Mouse (Mus musculus): ENCODE measurements at regions not wholly inside any gene's neighbourhood (a gene's known extent, or its start where the extent isn't known, plus 50 kb on each side); places are given as distances from the start of the nearest gene placed in this dataset.

- ATAC-seq = no peak
Observed at GRCm38 (mm10) chr6:51016441-51017070, 362.3 kb upstream of the Npvf start.

GRCm38 (mm10) chr6:51017260-51017999 is 363.2 kb upstream of the Npvf start:
- ATAC-seq = no peak

- ATAC-seq = no peak
Observed at GRCm38 (mm10) chr6:51021206-51021605, 367.0 kb upstream of the Npvf start.

- no peak for ATAC-seq
Observed at GRCm38 (mm10) chr6:51023361-51023760, 369.1 kb upstream of the Npvf start.

- ATAC-seq = no peak
Observed at GRCm38 (mm10) chr6:51024756-51025155, 370.5 kb upstream of the Npvf start.

GRCm38 (mm10) chr6:51025411-51025810 is 371.2 kb upstream of the Npvf start:
- no peak for ATAC-seq

- ATAC-seq = no peak
Observed at GRCm38 (mm10) chr6:51027296-51027695, 373.1 kb upstream of the Npvf start.

GRCm38 (mm10) chr6:51029516-51029915 is 375.3 kb upstream of the Npvf start:
- no peak for ATAC-seq

GRCm38 (mm10) chr6:51029953-51030352 is 375.7 kb upstream of the Npvf start:
- no peak for ATAC-seq

- no peak for ATAC-seq
Observed at GRCm38 (mm10) chr6:51033835-51034234, 379.6 kb upstream of the Npvf start.

GRCm38 (mm10) chr6:51036074-51036473 is 381.8 kb upstream of the Npvf start:
- no peak for ATAC-seq

- ATAC-seq = no peak
Observed at GRCm38 (mm10) chr6:51036553-51036952, 382.3 kb upstream of the Npvf start.

- no peak for ATAC-seq
Observed at GRCm38 (mm10) chr6:51036956-51037355, 382.7 kb upstream of the Npvf start.

- no peak for ATAC-seq
Observed at GRCm38 (mm10) chr6:51039486-51040180, 385.4 kb upstream of the Npvf start.

GRCm38 (mm10) chr6:51043970-51044369 is 388.5 kb upstream of the Nfe2l3 start:
- no peak for ATAC-seq

GRCm38 (mm10) chr6:51044873-51045272 is 387.6 kb upstream of the Nfe2l3 start:
- no peak for ATAC-seq

- no peak for ATAC-seq
Observed at GRCm38 (mm10) chr6:51052451-51052921, 380.0 kb upstream of the Nfe2l3 start.

- ATAC-seq = no peak
Observed at GRCm38 (mm10) chr6:51057229-51057628, 375.2 kb upstream of the Nfe2l3 start.

- peak; percentile 91 for ATAC-seq
Observed at GRCm38 (mm10) chr6:51059923-51060847, 372.3 kb upstream of the Nfe2l3 start.

- ATAC-seq = no peak
Observed at GRCm38 (mm10) chr6:51060848-51061535, 371.5 kb upstream of the Nfe2l3 start.

GRCm38 (mm10) chr6:51065156-51065555 is 367.3 kb upstream of the Nfe2l3 start:
- ATAC-seq = no peak

- no peak for ATAC-seq
Observed at GRCm38 (mm10) chr6:51067332-51067731, 365.1 kb upstream of the Nfe2l3 start.
